In the genomic region with DNA sequence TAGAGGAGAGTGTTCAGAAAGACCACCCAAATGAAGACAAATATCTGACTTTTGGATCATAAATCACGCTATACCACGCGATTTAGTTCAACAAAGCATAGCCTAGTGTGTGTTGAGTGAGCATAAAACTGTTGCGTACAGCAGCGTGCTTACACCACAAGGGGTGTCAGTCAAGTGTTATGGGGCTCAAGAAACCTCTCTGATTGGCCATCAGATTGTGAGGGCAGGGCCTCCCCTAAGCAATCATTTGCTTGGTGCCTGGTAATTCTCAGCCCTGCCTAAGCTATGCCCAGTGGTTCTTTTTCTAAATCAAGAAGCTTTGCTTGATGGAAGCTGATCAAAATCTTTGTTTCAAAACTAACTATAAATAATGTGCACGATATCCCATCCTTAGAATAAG, we compare ENCODE assay signal across 15 mouse cellular contexts.
"Had no signal": no experiment of that assay in that cellular context is flagged by ENCODE, and none has a peak within 500 bp of the region (broad histone marks: within the 10 kb centered on the region; RNA-seq: fewer than 3 reads in every experiment).

No protein-coding gene starts in this region.

- H3K9me3 ChIP-seq: limb, embryonic 10.5 days; liver, embryonic 13.5 days; lung, embryonic 15.5 days; megakaryocyte, embryonic 14.5 days; midbrain, embryonic 15.5 days; neural tube, embryonic 12.5 days; stomach, embryonic 15.5 days had no signal

- ATAC-seq: liver, postnatal 0 days; midbrain, embryonic 15.5 days had no signal

- H3K27me3 ChIP-seq: liver, embryonic 13.5 days; lung, embryonic 15.5 days; midbrain, embryonic 15.5 days; neural tube, embryonic 12.5 days; stomach, embryonic 15.5 days had no signal

- H3K9ac ChIP-seq: liver, embryonic 13.5 days; liver, postnatal 0 days; lung, embryonic 15.5 days; midbrain, embryonic 15.5 days; neural tube, embryonic 12.5 days; stomach, embryonic 15.5 days had no signal

- DNase-seq: kidney, adult 9 months; kidney, postnatal 4 days; liver, embryonic 13.5 days; liver, postnatal 0 days; lung, postnatal 14 days; thymus, postnatal 4 days had no signal

- H3K4me1 ChIP-seq: limb, embryonic 10.5 days; liver, embryonic 13.5 days; lung, embryonic 15.5 days; midbrain, embryonic 15.5 days; neural tube, embryonic 12.5 days; stomach, embryonic 15.5 days had no signal

- H3K4me3 ChIP-seq: left cerebral cortex, adult 2 months; limb, embryonic 10.5 days; liver, embryonic 13.5 days; lung, embryonic 15.5 days; megakaryocyte, embryonic 14.5 days; midbrain, embryonic 15.5 days; neural tube, embryonic 12.5 days; stomach, embryonic 15.5 days had no signal

- H3K36me3 ChIP-seq: liver, embryonic 13.5 days; midbrain, embryonic 15.5 days; neural tube, embryonic 12.5 days; stomach, embryonic 15.5 days had no signal

- H3K4me2 ChIP-seq: liver, embryonic 13.5 days; lung, embryonic 15.5 days; midbrain, embryonic 11.5 days; midbrain, embryonic 15.5 days; neural tube, embryonic 12.5 days; stomach, embryonic 15.5 days had no signal

- H3K27ac ChIP-seq: left cerebral cortex, adult 2 months; limb, embryonic 10.5 days; lung, embryonic 15.5 days; macrophage; midbrain, embryonic 15.5 days; neural tube, embryonic 12.5 days; stomach, embryonic 15.5 days had no signal
